Mouse (Mus musculus): ENCODE data around the gene Rdh19.
"Not testable (repeated sequence)": the region's sequence is repeated elsewhere in the genome, so short reads cannot be mapped to it uniquely, and the experiment has no call there.

Rdh19 gene

DNA sequence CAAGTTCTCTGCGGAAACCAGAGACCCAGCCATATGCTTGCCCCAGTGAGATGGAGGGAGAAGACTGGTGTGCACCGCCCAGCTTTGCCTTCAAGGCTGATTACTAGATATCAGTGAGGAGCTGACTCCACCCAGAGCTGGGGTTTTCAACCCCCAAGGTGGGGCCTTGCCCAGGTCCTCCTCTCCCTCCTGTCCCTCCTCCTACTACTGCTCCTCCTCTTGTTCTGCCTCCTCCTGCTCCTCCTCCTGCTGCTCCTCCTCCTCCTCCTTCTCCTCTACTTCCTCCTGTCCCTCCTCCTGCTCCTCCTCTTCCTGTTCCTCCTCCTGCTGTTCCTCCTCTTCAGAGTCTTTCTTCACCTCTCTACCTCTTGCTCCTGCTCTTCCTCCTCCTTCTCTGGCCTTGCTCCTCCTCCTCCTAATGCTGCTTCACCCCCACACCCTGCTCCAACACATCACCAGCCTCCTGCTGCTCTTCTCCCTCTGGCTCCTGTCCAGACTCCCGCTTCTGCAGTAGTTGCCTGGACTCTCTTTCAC lies 29.5 kb downstream of the Rdh19 start:
- DNase-seq (ENCODE audit: extremely low spot score, low spot score) = no peak

DNA sequence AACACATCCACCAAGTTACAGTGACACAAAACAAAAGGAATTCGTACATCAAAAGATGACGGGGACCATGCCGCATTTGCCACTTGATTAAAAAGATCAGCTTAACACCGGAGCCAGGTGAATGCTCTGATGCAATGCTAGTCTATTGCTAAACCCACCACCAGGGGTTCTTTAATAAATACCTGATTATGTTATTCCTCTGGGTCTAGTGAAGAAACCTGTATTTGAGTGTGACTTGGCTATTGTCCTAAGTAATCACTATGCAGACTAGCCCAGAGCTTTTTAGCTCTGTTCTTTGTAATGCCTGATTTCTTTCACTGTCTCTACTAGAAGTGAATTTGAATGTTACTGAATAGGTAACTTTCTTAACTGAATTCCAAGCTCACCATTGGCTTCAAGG lies 31.3 kb downstream of the Rdh19 start:
- no peak for DNase-seq (ENCODE audit: extremely low spot score, low spot score)

DNA sequence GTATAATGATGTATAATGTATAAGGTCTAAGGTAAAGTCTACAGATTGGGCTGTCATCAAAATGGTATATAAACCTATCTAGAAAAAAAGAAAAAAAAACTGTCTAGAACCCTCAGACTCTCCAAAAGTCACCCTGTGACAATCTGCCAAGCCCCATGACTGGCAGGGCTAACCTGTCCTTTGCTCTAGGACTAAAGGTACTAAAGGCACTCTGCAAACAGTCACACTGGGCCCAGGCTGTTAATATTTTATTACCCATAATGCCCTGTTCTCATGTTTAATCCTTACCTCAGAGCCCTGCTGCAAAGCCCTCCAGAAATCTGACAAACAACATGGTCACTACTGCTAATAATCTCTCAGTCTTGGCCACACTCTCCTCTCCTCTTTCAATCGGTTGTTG lies 36.8 kb downstream of the Rdh19 start:
- DNase-seq (ENCODE audit: extremely low spot score, low spot score) = no peak

DNA sequence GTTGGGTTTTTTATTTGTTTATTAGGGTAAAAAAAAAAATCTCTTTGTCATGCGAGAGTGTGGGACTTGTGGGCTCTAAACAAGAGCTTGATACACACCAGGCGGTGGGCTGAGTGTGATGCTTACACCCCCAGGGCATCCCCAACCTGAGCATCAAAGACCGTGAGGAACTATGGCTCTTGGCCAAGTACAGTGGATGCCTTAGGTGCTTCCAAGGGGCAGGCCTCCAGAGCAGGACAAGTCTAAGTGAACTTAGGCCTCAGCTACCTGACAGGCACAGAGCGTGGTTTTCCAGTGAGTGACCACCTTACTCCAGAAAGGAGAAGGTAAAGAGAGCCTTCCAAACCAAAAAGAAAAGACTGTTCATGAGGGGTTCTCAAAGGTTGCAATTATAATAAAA lies 37.2 kb downstream of the Rdh19 start:
- no peak for DNase-seq (ENCODE audit: extremely low spot score, low spot score)

DNA sequence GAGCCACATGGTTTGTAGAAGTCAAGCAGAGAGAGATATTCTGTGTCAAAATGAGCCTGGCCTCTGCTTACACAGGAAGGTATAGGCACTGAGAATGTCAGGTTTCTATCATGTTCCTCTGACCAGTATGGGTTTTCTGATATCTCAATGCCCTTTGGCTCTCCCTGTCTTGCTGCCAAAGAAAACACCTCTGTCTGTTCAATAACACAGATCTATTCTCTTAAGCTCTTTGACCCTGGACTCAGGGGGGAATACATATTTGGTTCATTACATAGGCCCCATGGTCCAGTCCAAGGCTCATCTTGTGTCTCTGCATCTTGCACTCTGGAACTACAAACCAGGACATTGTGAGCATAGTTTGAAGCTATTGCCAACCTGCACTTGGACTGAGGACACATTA lies 38.9 kb downstream of the Rdh19 start, which contains the start of gene Rdh7:
Gene Rdh7 (minus strand): TSS at position 213 of the 400 bp plus-strand sequence.
- no peak for DNase-seq (ENCODE audit: extremely low spot score, low spot score)

DNA sequence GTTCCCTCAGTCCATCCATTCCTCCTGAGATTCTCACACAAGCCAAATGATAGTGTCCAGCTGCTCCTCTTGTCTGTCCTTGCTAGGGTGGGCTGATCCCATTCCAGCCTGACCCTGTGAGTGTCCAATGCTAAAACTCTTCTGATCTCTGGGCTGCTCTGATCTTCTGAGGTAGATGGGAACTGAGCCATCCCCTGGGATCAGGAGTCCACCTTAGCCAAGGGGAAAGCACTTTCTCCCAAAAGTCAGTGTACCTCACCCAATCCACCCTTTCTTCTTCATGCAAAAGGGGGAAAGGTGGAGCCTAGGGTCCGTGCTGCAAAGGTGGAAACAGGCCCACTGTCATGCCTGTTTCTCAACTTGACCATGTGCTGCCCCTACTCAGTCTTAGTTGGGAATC lies 41.8 kb downstream of the Rdh19 start:
- no peak for DNase-seq (ENCODE audit: extremely low spot score, low spot score)

DNA sequence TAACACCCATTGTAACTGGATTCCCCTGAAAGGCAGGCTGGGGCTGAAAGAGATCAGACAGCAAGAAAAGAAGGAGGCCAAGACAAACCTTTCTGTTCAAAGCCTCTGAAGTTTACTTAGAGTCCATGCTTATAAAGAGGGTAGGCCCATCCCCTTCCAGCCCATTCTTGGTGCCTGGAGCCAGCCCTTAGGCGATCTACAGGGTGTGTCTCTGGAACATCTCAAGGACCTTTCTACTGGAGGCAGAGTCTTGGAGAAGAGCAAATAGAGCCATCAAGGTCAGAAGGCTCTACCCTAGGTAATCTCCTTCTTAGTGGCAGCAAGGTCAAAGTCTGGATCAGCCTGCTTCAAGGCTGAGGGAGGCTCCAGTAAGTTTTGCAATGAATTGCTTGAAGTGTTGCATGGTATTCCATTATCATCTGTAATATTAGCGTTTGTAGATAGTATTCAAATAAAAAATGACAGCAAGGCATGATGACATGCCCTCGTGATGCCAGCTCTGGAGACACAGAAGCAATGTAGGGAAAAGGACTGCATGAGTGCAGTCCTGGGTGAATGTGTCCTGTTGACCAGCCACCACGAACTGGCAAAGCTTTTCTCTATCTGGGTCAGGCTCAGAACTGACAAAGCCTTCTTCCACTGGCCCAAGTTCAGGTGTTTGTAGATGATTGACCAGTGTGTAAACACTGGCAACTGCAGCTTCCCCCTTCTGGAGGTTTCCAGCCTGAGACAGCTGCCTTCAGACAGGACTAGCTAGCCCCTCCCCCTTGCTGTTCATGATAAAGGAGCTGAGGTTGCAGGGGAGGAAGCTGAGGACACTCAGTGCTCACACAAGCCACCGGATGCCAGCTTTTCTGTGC lies 43.7 kb downstream of the Rdh19 start:
- DNase-seq (ENCODE audit: extremely low spot score, low spot score) = not testable (repeated sequence)

DNA sequence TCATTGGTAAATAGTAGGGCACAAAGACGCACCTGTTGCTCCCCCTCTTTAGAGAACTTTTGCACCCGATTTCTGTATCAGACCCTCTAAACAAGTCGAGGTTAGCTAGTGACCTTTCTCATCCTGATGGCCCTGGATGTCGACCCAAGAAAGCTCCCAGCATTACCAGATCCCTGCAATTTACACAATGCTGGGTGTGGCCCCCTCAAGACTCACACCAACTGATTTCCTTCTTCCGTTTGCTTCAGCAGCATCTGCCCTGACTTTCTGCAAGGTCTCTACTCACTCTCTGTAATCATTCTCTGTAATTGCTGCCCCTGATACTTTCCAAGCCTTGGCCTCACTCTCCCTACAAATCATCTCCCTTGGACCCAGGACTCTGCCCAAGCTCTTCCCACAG lies 47.0 kb downstream of the Rdh19 start:
- no peak for DNase-seq (ENCODE audit: extremely low spot score, low spot score)

DNA sequence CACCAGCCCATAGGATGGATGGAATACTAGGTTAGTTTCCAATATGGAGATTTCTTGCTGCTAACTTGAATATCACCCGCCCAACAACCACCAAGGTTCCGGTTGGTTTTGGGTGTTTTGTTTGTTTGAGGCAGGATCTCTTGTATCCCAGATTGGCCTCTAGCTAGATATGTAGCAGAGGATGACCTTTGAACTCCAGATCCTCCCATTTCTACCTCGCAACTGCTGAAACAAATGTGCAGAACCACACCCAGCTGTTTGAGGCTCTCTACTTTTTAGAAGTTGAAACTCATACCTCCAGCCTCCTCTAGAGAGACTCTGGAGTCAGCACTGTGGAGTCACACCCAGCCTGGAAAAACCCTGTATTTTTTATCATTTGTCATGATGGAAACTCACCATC lies 47.8 kb downstream of the Rdh19 start:
- DNase-seq (ENCODE audit: extremely low spot score, low spot score) = no peak

DNA sequence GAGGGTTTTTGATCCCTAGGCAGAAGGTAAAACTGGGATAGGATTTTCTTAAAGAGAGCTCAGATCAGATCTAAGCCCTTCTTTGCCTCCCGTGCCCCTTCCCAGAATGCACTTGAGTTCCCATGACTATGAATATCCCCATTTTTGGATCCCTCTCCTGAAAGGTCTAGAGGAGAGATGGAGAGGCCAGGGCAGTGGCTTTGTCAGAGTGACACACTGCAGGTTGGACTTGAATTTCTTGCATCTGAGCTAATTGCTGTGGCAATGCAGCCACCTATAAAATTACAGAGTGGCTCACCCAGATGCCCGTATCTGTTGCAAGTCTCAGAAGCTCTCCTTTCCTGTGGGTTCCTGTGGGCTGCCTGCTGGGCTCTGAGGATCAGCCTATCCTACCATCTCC lies 48.5 kb downstream of the Rdh19 start, which contains the start of gene Sdr9c7:
Gene Sdr9c7 (plus strand): TSS at position 301 of the 400 bp plus-strand sequence.
- no peak for DNase-seq (ENCODE audit: extremely low spot score, low spot score)

DNA sequence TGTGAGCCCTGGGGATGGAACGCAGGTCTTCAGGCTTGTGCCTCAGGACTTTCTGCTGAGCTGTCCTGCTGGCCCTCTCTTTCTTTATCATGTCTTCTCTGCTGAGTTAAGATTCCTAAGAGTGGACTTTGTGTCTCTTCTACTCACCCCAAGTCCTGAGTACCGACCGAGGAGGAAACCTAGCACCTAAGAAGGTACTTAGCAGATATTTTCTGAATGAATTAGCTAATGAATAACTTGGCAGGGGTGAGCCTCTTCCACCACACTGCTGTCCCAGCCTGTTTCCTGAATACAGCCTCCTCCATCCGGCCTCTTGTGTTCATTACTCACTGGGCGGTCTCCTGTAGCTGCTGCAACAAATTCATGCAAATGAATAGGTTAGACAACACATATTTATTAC lies 50.1 kb downstream of the Rdh19 start:
- DNase-seq (ENCODE audit: extremely low spot score, low spot score) = no peak

DNA sequence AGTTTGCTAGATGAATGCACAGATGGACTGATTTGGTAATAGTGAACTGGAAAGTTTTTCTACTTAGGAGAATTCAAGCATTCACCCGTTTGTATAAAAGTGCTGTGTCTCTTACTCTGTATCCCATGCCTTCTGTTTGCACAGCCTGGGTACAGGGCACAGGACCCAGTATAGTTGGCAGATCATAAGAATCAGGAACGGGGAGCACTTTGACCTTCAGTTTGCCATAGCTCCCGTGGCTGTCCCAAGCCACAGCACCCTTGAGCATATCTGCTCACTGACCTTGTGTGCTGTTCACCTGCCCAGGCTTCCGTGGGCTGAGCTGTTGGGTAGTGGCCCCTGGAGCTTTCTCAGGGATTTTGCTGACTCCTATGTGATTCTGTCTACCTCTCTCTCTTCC lies 52.0 kb downstream of the Rdh19 start:
- DNase-seq (ENCODE audit: extremely low spot score, low spot score) = no peak

DNA sequence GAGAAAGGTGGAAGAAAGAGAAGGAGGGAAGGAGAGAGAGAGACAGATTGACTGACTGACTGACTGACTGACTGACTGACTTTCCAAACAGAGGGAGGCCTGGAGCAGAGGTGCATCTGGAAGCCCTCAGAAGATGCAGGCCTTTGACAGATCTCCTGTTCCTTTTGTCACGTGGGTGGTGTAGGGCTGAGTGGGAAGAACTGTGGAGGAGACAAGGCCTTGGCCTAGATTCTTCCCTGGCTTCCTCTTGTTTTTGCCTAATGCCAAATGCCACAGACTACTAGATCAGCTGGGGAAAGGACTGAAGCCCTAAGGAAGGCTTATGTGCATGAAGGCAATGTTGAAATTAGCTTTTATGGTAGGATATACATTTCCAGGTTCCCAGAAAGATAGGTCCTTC lies 53.4 kb downstream of the Rdh19 start:
- no peak for DNase-seq (ENCODE audit: extremely low spot score, low spot score)

DNA sequence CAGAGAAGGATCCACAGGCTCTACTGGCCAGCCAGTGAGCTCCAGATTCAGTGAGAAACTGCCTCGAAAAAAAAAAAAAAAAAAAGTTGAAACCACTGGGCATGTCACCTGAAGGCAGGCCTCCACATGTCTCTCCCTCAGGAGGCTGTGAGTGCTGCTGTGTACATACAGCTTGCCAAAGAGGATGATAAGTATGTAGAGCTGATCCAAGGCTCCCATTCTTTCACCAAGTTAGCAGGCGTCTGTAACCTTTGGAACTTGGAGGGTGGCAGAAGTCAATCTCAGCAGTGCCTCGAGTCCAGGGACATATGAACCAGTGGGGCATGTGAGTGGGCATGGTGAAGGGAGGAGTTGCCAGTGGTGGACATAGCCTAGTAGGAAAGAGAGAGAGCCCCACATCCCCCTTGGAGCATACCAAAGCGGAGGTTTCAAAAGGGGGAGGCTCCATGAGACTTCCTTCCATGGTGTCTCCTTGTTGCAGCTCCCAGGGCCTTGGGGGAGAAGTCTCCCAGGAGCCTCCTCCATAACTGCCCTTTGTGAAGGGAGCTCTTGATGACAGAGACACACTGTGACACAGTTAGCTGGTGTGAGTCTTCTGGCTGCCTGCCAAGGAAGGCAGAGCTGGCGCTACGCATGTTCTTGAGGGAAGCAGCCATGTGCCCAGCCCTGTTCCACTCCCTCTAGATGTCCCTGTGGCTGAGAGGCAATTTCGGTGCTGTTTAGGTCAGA lies 55.2 kb downstream of the Rdh19 start:
- no peak for DNase-seq (ENCODE audit: extremely low spot score, low spot score)

DNA sequence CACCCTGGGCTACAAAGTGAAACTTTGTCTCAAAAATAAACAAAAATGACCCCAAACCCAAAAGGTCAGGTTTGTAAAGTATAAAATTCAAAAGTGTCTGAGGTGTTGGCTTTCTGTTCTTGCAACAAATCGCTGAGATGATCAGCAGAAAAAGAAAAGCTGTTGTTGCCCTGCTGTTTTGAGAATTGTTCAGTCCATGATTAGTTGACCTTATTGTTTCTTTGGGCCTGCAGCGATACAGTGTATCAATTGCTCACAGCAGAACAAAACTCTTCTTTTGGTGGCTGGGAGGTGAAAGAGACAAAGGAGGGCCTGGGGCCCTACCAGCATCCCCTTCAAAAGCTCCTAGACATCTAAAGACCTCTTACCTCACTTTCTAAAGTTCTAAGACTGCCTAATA lies 56.4 kb downstream of the Rdh19 start:
- DNase-seq (ENCODE audit: extremely low spot score, low spot score) = no peak

DNA sequence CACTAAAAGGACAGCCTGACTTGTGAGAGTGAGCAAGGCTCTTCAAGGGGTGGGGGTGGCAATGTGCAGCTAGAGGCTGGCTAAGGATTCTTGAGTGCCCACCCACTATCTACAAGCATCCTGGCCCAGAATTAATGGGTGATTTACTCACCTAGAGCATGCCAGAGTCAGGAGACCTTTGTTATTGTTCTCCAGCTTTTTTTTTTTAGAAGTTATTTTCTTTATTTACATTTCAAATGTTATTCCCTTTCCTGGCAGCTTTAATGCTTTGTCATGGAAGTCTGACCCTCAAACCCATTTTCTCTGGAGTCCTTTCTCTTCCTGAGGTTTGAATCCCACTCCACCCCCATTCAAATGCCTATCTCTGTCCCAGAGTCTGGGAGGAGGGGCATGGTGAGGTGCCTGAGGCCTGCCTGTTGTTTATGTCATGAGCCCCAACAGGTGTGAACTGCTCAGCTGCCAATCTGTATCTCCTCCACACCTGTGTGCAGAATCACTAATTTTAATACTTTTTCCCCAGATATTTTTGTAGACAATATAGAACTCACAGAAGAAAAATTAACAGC lies 57.7 kb downstream of the Rdh19 start:
- DNase-seq (ENCODE audit: extremely low spot score, low spot score) = no peak

Data from neural tube, embryonic 10.5 days (tissue).